Mouse (Mus musculus): Measurements from ENCODE around the gene Crat.

Crat gene

DNA sequence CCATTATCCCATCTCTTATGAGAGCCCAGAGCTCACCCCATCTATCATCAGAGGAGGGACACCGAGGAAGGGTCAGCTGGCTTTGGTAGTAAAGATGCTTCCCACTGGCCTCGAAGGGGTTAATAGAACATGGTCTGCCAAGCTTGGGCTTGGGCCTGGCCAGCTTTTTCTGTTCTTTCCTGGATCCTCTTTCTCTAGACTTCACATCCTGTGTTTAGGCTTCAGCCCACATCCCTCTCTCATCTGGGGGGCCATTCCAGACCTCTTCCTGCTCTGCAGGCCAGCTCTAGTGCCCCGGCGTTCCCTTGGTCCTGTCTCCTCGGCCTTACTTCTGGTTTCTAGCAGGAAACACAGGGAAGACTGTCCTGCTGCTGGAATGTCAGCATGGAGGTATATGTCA is 28.4 kb upstream of the Crat start:
- no peak for TF ChIP-seq GATA4 (IDR thresholded peaks at IDR 0.05; ENCODE audit: insufficient replicate concordance, low read length)

DNA sequence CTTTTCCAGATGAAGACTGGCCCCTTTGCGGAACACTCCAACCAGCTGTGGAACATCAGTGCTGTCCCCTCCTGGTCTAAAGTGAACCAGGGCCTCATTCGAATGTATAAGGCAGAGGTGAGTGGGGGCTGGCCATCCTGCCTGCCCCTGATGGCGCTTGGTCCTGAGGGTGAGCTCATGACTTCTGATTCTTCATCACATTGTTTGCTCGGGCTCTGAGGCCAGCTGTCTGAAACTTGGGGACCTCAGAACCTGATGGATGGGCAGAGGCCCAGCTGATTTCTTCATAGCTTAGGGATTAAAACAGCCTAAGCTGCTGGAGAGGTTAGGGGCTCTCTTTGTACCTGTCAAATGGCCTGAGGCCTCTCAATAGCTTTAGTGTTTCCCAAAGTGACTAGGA is 27.7 kb upstream of the Crat start:
- no peak for TF ChIP-seq GATA4 (IDR thresholded peaks at IDR 0.05; ENCODE audit: insufficient replicate concordance, low read length)

DNA sequence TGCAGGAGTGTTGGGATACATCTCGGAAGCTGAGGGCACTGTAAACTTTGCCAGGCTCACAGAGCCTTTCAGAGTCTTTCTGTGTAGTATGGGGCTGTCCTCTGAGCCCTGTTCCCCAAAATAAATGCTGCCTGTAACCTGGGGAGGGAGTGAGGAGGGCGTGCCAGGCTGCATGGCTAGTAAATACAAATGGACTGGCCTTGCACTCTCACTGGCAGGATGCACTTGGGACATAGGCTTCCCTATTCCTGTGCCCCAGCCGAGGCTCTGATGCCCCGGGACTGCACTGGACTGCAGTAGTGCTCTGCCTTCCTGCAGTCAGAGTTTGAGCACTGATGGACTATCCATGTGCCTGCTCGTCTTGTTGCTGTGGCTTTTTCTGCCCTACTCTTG is 26.9 kb upstream of the Crat start:
- TF ChIP-seq GATA4 (IDR thresholded peaks at IDR 0.05; ENCODE audit: insufficient replicate concordance, low read length) = no peak

DNA sequence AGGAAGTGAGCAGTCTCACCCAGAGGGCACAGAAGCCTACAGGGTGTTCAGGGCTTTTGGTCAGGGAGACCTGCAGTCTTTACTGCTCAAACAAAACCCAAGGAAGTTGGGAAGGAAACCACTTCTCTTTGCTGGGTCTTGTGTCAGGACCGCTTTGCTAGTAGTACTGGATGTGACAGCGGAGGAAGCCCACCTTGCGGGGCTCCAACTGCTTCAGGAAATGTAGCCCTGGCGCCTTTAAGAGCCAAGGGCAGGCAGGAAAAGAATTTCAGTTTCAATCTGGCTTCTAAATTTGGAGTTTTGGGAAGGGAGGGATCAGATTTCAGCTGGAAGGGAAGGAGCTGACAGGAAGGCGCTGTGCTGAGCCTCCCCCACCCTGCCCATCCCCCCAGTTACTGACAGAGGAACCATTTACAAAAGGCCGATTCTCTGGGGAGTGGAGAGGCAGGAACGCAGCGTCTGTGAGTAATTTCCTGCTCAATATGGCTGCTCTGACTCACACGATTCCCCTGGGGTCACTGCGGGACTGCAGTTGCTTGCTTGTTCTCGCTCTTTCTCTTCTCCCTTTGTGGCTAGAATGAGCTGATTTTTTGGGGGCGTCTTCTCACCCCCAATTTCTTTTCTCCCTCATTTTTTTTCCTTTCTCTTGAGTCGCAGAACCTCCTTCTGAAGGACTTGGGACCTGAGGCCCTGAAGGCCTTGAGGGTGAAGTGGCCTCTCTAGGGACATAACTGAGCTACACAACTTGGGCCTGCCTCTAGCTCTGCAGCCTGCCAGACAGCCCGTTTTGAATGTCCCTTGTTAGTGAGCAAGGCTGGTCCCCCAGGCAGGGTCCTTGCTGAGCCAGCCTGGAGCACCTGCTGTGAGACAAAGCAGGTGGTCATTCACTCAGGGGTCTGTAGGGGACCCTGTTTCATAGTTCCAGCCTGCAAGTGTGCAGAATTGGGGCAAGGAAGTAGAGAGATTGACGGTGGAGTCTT is 26.2 kb upstream of the Crat start:
- TF ChIP-seq GATA4 (IDR thresholded peaks at IDR 0.05; ENCODE audit: insufficient replicate concordance, low read length) = peak; percentile 63; the same call in 1 of the 2 replicates

DNA sequence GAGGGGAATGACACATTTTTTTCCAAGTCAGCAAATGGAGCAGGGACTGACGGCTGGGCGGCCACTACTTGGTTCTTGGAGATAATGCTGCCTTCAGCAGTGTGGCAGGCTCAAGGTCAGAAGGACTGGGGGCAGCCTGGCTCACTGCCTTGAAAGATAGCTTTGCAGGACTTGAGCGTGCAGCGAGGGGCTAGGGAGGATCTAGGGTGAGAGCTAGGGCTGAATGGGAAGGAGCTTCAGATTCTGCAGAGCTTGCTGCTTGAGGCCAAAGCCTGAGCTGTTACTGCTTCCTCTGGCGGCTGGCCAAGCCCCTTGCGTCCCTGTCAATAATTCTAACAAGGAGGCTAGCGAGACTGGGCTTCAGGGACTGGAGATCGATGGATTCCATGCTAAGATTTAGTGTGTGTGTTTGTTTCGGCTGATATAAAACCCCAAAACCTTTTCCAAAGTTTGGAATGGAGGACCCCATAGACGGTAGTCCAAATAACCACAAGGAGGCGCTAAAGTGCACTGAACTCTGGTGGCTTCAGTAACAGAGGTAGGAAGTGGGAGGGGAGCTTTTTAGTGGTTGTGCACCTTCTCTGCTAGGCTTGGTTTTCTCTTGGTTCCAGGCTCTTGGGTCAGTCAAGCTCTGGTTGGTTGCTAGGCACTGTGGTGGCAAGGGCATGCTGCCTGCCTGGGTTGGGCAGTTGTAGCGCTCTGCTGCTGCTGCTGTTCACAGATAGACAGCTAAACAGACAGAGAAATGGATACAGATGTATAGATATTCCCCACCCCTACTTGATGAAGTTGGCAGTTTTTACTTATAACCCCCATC is 25.3 kb upstream of the Crat start:
- TF ChIP-seq GATA4 (IDR thresholded peaks at IDR 0.05; ENCODE audit: insufficient replicate concordance, low read length) = peak; percentile 51; the same call in 1 of the 2 replicates

DNA sequence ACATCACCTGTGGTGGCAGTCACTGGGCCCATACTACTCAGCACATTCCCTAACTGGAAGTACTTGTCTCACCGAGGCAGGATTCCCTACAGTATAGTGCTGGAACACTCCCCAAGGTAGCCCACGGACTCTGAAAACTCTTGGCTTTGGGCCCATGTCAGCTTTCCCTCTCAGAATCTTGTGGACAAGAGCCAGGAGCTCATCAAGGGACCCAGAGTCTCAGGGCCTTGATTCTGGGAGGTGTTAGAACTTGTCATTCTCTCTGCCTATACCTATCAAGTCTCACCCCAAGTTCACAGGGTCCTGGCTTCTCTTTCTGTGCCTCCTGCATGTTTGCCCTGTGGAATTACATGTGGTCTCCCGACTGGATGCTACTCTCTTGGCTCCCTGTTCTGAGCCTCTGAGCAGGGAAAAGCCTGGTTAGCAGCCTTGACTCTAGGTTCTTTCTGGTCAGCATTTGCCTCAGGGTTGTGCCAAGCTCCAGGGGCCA is 24.6 kb upstream of the Crat start:
- TF ChIP-seq GATA4 (IDR thresholded peaks at IDR 0.05; ENCODE audit: insufficient replicate concordance, low read length) = no peak

DNA sequence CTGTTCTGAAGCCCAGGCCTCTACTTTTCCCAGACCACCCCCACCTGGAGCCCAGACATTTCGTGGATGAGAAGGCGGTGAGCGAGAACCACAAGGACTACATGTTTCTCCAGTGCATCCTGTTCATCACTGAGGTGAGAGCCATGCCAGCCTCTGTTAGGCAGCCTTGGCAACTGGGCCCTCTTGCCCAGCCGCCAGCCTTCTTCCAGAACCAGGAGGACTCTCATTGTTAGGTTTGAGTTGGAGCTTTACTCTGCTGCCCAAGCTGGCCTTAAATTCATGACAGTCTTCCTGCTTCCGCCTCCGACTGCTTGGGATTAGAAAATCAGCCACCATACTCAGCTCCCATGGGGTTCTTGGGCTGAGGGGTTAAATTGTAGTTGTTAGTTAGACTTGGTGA is 24.0 kb upstream of the Crat start:
- TF ChIP-seq GATA4 (IDR thresholded peaks at IDR 0.05; ENCODE audit: insufficient replicate concordance, low read length) = no peak

DNA sequence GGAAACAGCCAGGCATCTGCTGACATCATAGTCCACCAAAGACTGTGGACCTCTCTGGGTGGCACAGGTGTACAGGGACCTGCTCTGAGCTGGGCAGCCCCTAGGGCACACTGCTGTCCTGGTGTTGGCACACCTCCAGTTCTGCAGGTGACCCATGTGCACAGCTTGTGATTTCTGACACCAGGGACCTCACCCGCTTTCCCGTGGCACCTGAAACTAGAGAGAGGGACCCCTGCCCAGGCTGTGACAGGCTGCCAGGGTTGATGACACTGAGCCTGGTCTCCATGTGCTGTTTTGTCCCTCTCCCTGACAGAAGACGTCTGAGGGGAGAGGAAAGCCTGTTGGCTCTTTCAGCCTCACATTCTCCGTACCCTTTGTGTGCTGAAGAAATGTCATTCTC is 22.2 kb upstream of the Crat start:
- TF ChIP-seq GATA4 (IDR thresholded peaks at IDR 0.05; ENCODE audit: insufficient replicate concordance, low read length) = no peak

DNA sequence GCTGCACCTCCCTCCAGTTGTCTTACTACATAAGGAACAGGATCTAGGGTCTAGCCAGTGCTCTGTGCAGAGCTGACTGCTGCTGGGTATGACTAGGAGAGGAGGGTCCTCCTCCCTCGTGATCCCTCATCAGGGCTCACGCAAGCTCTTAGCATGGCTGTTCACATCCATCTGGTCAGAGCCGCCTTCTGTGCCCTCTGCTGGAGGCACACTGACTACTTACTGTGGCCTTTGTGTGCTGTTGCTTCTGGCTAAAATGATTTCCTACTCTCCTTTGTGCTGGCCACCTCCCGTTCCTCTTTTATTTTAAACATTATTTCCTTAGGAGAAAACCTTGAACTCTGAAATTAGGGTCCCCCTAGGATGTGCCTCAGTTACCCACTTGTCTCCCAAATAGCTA is 21.2 kb upstream of the Crat start:
- TF ChIP-seq GATA4 (IDR thresholded peaks at IDR 0.05; ENCODE audit: insufficient replicate concordance, low read length) = no peak

DNA sequence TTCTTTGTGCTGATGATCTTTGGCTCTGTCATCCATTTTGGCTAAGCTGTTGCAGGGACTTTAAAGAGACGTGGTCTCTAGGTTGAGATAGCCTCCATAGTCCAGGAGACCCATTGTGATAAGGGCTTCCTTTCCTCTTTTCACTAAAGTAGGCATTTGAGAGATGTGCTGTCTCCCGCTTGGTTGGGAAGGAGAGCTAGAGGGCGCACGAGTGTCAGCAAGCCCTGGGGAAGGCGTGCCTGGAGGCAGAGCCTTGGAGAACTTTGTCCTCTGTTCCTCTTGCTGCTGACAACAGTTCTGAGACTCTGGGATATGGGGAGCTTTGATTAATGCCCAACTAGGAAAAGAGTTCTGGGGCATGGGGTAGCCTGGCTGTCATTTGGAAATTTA is 20.5 kb upstream of the Crat start:
- TF ChIP-seq GATA4 (IDR thresholded peaks at IDR 0.05; ENCODE audit: insufficient replicate concordance, low read length) = peak; percentile 41; the same call in 1 of the 2 replicates

DNA sequence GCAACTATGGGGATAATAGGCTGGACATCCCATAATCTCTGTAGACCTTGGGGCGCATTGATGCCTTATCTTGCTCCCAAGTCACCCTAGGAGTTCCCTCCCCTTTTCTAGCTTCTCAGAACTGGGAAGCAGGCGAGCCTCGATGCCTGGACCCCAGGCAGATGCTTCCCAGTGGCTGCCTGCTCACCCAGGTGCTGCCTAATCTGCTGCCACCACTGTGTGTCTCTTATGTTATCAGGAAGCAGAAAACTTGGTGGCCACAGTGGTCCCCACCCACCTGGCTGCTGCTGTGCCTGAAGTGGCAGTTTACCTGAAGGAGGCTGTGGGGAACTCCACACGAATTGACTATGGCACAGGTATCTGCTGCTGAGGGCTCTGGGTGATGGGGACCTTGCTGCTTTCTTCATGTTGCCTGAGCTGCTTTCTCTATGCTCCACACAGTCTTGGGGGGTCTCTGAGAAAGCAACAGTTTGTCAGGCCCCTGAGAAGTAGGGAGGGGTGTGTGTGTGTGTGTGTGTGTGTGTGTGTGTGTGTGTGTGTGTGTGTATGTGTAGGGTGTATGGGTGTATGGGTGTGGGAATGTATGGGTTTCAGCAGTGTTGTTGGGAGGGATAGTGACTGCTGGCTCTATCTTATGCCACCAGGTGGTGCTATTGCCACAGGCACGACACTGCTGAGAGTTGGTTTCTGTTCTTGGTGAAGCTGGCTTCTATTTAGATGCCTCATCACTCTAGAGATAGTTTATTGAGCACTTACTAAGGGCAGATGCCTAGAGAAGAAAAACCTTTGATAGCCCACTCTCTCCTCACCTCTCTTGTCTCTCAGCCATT is 19.9 kb upstream of the Crat start:
- no peak for TF ChIP-seq GATA4 (IDR thresholded peaks at IDR 0.05; ENCODE audit: insufficient replicate concordance, low read length)

DNA sequence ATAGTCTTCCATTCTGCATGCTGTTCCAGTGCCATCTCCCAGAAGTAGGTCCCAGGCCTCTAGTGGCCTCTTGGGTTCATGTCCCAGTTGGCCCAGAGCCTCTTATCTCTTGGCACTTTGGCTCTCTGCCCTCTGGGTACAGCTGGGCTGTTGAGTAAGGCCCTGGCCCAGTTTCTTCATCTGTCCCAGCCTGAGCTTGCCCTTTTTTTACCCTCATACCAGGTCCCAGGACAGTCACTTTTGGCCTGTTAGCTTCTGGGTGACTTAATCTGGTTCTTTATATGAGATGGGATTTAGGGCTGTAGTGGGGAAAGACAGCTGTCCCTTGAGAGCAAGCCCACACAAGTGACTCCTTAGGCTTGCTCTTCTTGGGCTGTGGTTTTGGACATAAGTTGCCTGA is 13.5 kb upstream of the Crat start:
- peak; percentile 53; the same call in 1 of the 2 replicates for TF ChIP-seq GATA4 (IDR thresholded peaks at IDR 0.05; ENCODE audit: insufficient replicate concordance, low read length)

DNA sequence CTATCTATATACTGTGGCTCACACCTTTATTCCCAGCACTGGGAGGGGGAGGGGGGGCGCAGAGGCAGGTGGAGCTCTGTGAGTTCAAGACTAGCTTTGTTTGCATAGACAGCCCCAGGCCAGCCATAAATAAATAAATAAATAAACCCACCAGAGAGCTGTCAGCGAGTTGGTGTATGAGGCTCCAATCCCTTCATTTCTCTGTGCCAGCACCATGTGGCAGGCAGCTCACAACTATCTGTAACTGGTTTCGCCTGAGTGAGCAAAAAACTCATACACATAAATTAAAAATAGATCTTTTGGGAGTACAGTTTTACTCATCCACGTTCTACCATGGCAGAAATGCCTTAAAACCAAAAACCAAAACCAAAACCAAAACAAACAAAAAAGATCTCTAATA is 5.8 kb upstream of the Crat start:
- no peak for TF ChIP-seq GATA4 (IDR thresholded peaks at IDR 0.05; ENCODE audit: insufficient replicate concordance, low read length)

DNA sequence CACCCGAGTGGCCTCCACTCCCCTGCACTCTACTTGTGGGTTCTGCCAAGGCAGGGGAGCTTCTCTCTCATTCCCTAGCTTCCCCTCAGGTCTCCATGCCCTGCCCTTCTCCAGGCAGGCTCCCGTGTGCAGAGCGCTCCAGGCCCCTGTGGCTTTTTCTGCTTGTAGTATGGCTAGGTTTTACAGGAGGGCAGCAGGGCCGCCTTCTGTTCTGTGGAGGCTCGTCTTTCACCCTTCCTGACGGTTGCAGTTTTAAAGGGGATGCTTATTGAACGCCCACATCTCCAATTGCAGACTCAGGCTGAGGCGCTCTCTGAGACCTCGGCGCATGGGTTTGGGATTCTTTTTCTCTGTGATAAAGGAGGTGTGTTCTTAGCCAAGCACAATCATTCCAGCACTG is 3.5 kb upstream of the Crat start:
- no peak for TF ChIP-seq GATA4 (IDR thresholded peaks at IDR 0.05; ENCODE audit: insufficient replicate concordance, low read length)

DNA sequence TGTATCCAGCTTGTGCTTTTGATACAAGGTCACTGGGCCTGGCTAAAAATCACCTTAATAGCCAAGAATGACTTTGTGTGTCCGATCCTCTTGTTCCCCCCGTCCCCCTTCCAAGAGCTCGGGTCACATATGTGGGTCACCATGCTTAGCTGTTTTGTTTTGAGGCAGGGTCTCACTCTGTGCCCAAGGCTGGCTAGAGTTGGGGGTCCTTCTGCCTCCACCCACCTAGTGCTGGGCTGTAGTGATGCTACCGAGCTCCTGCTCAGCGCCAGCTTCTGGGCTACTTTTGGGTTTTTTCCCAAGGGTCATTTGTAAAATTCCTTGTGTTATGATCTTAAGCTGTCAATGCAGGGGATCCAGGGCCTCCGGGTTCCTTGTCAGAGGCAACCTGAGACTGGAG is 2.6 kb upstream of the Crat start:
- TF ChIP-seq GATA4 (IDR thresholded peaks at IDR 0.05; ENCODE audit: insufficient replicate concordance, low read length) = no peak

All from liver, adult (tissue).